In genomic region chr16:24489516-24490285, GRCm38 (mm10) we compare ENCODE assay signal across 10 mouse cellular contexts.
DNase-seq lines count a peak whose midpoint lies in the region; ATAC-seq and TF ChIP-seq lines count a peak whose summit lies in the region.
"Had no signal": no experiment of that assay in that cellular context is flagged by ENCODE, and none has a peak within 500 bp of the region (broad histone marks: within the 10 kb centered on the region; RNA-seq: fewer than 3 reads in every experiment).

No protein-coding gene starts in this region.

- peaks cover 32% of the 10 kb centered on the region for H3K4me1 ChIP-seq in intestine, embryonic 16.5 days (ENCODE audit: control insufficient read depth, insufficient read depth, low read length)
- H3K4me1 ChIP-seq in intestine, postnatal 0 days (replicated peaks; ENCODE audit: control insufficient read depth, insufficient read depth, low read length): no peaks in the 10 kb centered on the region
- peaks cover 57% of the 10 kb centered on the region for H3K4me1 ChIP-seq in limb, embryonic 14.5 days (ENCODE audit: control insufficient read depth, insufficient read depth, low read length)
- peaks cover 9% of the 10 kb centered on the region for H3K4me1 ChIP-seq in forebrain, embryonic 14.5 days (ENCODE audit: control insufficient read depth, insufficient read depth, low read length)

- TF ChIP-seq POLR2A in limb, embryonic 14.5 days (IDR thresholded peaks at IDR 0.05; ENCODE audit: borderline replicate concordance, extremely low read depth, insufficient read depth, insufficient read length): no peak

- no peaks in the 10 kb centered on the region for H3K36me3 ChIP-seq in intestine, embryonic 16.5 days (ENCODE audit: control insufficient read depth, insufficient read depth, low read length)
- 0 out of 2 replicates have a peak, but pooled peaks cover 4% of the 10 kb centered on the region for H3K36me3 ChIP-seq in intestine, postnatal 0 days (ENCODE audit: control insufficient read depth, insufficient read depth)
- H3K36me3 ChIP-seq in limb, embryonic 14.5 days (ENCODE audit: control insufficient read depth, insufficient read depth, low read length): no peaks in the 10 kb centered on the region
- no peaks in the 10 kb centered on the region for H3K36me3 ChIP-seq in forebrain, embryonic 14.5 days (ENCODE audit: control insufficient read depth, insufficient read depth, low read length)
- H3K36me3 ChIP-seq: G1E had no signal

- ATAC-seq in intestine, embryonic 16.5 days: no peak
- no peak for ATAC-seq in intestine, postnatal 0 days
- no peak for ATAC-seq in limb, embryonic 14.5 days (ENCODE audit: low FRiP score, low read depth)
- ATAC-seq in forebrain, embryonic 14.5 days: no peak

- no peak for TF ChIP-seq CTCF in gastrocnemius, adult 2 months (IDR thresholded peaks at IDR 0.05)
- no peak; the same call in 1 of the 2 replicates for TF ChIP-seq CTCF in intestine, postnatal 0 days (IDR thresholded peaks at IDR 0.05; ENCODE audit: low read depth)

- H3K27me3 ChIP-seq in intestine, embryonic 16.5 days (replicated peaks; ENCODE audit: control insufficient read depth, insufficient read depth, low read length): no peaks in the 10 kb centered on the region
- H3K27me3 ChIP-seq in intestine, postnatal 0 days (replicated peaks; ENCODE audit: control insufficient read depth, insufficient read depth, low read length): no peaks in the 10 kb centered on the region
- H3K27me3 ChIP-seq in limb, embryonic 14.5 days (ENCODE audit: control insufficient read depth, insufficient read depth, low read length): no peaks in the 10 kb centered on the region
- H3K27me3 ChIP-seq in forebrain, embryonic 14.5 days (replicated peaks; ENCODE audit: control insufficient read depth, insufficient read depth, low read length): no peaks in the 10 kb centered on the region

- no peak overlapping the region for H3K4me3 ChIP-seq in gastrocnemius, adult 2 months
- H3K4me3 ChIP-seq in intestine, embryonic 16.5 days (ENCODE audit: low read length): no peak overlapping the region
- no peak overlapping the region for H3K4me3 ChIP-seq in intestine, postnatal 0 days (ENCODE audit: low read depth, low read length)
- no peak overlapping the region for H3K4me3 ChIP-seq in limb, embryonic 14.5 days (replicated peaks; ENCODE audit: low read length)
- H3K4me3 ChIP-seq in forebrain, embryonic 14.5 days (ENCODE audit: low read depth, low read length): no peak overlapping the region

- H3K27ac ChIP-seq in gastrocnemius, adult 2 months: peak overlapping the region; percentile 90
- 0 out of 2 replicates have a peak overlapping the region, but pooled peaks have one; percentile 38 for H3K27ac ChIP-seq in intestine, embryonic 16.5 days (ENCODE audit: low read length)
- no peak overlapping the region for H3K27ac ChIP-seq in intestine, postnatal 0 days (ENCODE audit: low read depth, low read length)
- H3K27ac ChIP-seq in limb, embryonic 14.5 days (replicated peaks; ENCODE audit: low read depth, low read length): peak overlapping the region; percentile 73; the same call in 1 of the 2 replicates
- H3K27ac ChIP-seq in forebrain, embryonic 14.5 days (ENCODE audit: low read depth, low read length): no peak overlapping the region

- intact Hi-C loops in gastrocnemius, adult 2 months (cut with DNase I): loop anchor here (5.0 to 10.0 kb wide), 5 partner anchors 298 to 773 kb away; no protein-coding TSS in a partner anchor

- peak; percentile 52 for DNase-seq in gastrocnemius, adult 2 months
- DNase-seq in gastrocnemius, postnatal 10 days: no peak
- peak; percentile 40 for DNase-seq in NIH3T3 (ENCODE audit: low read depth)
- no peak for DNase-seq in limb, embryonic 14.5 days (ENCODE audit: low spot score)
- DNase-seq in forebrain, embryonic 14.5 days (ENCODE audit: low spot score): no peak
- DNase-seq in urinary bladder, postnatal 25 days (ENCODE audit: low spot score): no peak
- DNase-seq: kidney, adult 18-20 months had no signal

- H3K9me3 ChIP-seq in intestine, embryonic 16.5 days (ENCODE audit: control insufficient read depth, low read length): no peaks in the 10 kb centered on the region
- no peaks in the 10 kb centered on the region for H3K9me3 ChIP-seq in intestine, postnatal 0 days (ENCODE audit: control insufficient read depth)
- H3K9me3 ChIP-seq in limb, embryonic 14.5 days (ENCODE audit: control insufficient read depth, low read length): no peaks in the 10 kb centered on the region
- no peaks in the 10 kb centered on the region for H3K9me3 ChIP-seq in forebrain, embryonic 14.5 days (replicated peaks; ENCODE audit: control insufficient read depth, low read length)

- 84% methylated on average over 8 of the region's 8 CpGs for WGBS in intestine, embryonic 16.5 days
- 79% methylated on average over 8 of the region's 8 CpGs for whole genome bisulfite sequencing in intestine, postnatal 0 days
- 65% methylated on average over 8 of the region's 8 CpGs for WGBS in limb, embryonic 14.5 days
- WGBS in forebrain, embryonic 14.5 days: 80% methylated on average over 8 of the region's 8 CpGs

- no peak overlapping the region for H3K9ac ChIP-seq in intestine, embryonic 16.5 days (ENCODE audit: low read depth, low read length)
- no peak overlapping the region for H3K9ac ChIP-seq in intestine, postnatal 0 days (ENCODE audit: low read depth, low read length)
- H3K9ac ChIP-seq in limb, embryonic 14.5 days (ENCODE audit: low read depth, low read length, severe bottlenecking): no peak overlapping the region; the same call in 1 of the 2 replicates
- no peak overlapping the region for H3K9ac ChIP-seq in forebrain, embryonic 14.5 days (ENCODE audit: low read length)

- H3K4me2 ChIP-seq in intestine, embryonic 16.5 days (ENCODE audit: low read depth, low read length): no peak overlapping the region
- H3K4me2 ChIP-seq in intestine, postnatal 0 days (replicated peaks; ENCODE audit: low read depth): no peak overlapping the region
- H3K4me2 ChIP-seq in limb, embryonic 14.5 days (replicated peaks; ENCODE audit: low read depth, low read length, severe bottlenecking): no peak overlapping the region
- H3K4me2 ChIP-seq in forebrain, embryonic 14.5 days (ENCODE audit: low read length): no peak overlapping the region

Comparison
In these comparisons a context has a peak if more than half of its experiments do, and no peak if none do; other contexts are left out.
1. DNase-seq: peak in gastrocnemius, adult 2 months (single experiment) and NIH3T3 (single experiment); none in gastrocnemius, postnatal 10 days (single experiment), limb, embryonic 14.5 days (single experiment), forebrain, embryonic 14.5 days (single experiment) and urinary bladder, postnatal 25 days (single experiment).
2. H3K27ac ChIP-seq: peak in gastrocnemius, adult 2 months (single experiment), intestine, embryonic 16.5 days (single experiment) and limb, embryonic 14.5 days (single experiment); none in intestine, postnatal 0 days (single experiment) and forebrain, embryonic 14.5 days (single experiment).